Mouse (Mus musculus): ENCODE data around the gene Surf6.
"Not testable (repeated sequence)": the region's sequence is repeated elsewhere in the genome, so short reads cannot be mapped to it uniquely, and the experiment has no call there.

Surf6 gene

DNA sequence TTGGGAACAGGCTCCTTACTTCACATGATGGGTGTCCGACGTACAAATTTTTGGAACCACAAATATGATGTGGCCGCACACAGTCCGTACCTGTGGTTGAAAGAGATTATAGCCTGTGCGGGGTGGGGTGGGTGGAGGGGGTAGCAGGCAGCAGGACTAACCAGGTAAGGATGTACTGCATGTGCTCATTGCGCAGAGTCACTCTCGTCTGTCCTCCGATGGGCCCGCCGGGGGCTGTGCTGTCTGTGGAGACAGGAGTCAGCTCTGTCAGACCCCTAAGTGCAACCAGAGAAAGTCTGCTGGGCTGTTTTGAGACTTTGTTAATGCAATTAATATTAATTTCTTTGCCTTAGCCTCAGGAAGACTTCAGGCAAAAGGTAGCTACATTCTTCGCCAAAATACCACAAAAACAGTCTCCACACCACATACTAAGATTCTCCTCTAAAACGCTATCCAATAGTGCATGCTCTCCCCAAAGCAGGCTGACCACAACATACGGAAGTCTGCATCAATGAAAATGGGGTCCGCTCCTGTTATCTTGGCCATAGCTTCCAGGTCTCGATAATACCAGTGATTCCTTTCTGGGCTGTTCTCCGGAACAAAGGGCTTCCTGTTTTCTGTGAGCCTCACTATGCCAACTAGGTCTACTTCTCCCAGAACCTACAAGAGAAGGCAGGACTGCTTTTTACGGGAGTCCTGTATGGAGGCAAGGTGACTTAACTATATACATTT lies 10.9 kb upstream of the Surf6 start:
- no peak for DNase-seq (ENCODE audit: low spot score)

GRCm38 (mm10) chr2:26912253-26912770 lies 9.6 kb upstream of the Surf6 start:
- no peak for DNase-seq (ENCODE audit: low spot score)

- peak; percentile 50 for DNase-seq (ENCODE audit: low spot score)
These were observed 8.5 kb upstream of the Surf6 start for GRCm38 (mm10) chr2:26910994-26911765.

DNA sequence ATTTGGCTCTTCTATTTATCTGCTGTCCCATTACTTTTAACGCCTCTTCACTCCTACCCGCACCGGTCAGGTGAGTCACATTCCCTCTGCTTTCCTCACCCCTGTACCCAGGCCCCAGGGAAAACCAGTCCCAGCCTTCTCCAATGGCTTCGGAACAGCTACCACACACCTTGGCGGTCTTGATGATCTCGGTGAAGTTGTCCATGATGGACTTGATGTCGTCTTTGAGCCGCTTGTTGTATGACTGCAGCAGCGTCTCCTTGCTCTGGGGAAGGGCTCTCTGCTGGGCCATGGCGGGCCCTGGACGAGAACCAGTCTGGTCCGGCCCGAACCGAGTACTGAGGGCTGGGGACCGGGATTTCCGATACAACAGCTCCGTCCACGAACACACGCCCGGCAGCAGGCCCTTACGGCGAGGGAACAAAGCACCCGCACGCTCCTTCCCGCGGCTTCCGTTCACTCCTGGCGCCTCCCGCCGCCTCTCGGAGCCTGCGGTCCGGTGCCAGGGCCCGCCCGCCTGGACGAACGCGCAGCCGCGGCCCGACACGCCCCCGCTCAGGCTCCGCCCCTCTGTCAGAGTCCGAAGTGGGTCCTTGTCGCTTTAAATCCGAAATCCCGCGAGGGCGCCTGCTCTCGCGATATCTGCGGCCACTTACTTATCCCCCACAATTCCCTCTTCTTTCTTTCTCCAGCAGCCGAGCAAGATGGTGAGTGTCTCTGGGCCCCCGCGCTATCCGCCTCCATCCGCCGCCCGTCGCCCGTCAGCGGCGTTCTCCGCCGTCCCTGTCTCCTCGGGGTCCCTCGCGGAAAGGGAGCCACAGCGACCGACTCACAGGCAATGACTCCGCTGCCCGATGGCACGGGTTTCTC lies 7.7 kb upstream of the Surf6 start, which contains the start of the genes Med22 and Rpl7a:
TSS of gene Med22 (minus strand) at position 554 of the 870 bp plus-strand sequence.
TSS of gene Rpl7a (plus strand) at position 641 of the 870 bp plus-strand sequence.
- peak; percentile 100 for DNase-seq (ENCODE audit: low spot score)

DNA sequence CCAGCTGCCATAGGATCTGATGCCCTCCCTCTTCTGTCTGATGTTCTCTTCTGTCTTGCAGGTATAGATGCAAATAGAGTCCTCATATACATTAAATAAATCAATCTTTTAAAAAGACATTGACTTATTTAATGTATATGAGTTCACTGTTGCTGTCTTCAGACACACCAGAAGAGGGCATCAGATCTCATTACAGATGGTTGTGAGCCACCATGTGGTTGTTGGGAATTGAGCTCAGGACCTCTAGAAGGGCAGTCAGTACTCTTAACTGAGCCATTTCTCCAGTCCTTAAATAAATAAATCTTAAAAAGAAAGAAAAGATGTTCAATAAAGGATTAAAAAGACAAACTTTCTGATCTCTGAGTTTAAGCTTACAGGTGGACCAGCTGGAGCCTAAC lies 6.7 kb upstream of the Surf6 start:
- DNase-seq (ENCODE audit: low spot score) = no peak

- no peak for DNase-seq (ENCODE audit: low spot score)
These were observed 6.2 kb upstream of the Surf6 start for GRCm38 (mm10) chr2:26908710-26909386.

DNA sequence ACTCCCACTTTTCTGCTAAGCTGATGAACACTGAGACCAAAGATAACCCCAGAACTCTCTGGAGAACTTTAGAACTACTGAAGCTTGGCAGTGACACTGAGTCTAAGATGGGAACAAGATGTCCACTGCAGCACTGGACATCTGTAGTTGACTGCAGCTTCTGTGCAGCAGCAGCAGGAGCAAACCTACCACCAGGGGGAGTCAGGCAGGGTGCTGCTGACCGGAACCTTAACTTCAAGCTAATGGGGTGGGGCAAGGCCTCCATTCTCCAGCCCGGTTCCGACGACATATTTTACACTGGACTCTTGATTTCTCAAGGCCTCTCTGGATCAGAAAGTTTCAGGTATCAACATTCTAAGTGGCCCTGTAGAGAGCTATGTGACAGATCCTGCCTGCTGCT lies 4.4 kb upstream of the Surf6 start:
- DNase-seq (ENCODE audit: low spot score) = peak; percentile 56

DNA sequence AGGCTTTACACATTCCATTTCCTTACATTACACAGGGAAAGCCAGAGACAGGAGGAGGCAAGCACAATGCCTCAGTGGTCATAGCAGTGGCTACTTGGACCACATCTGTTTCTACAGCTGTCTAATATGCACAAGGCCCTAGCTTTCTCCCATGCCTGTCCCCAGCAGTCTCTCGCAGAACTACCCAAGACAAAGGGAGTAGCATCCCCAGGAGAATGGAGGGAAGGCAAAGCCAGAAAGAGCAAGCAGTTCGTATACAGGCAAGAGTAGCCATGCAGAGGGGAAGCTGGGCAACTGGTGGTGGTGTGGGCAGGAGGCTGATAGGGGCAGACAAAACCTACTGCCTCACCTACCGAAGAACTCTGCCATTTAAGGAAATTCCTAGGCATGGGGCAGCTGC lies 3.8 kb upstream of the Surf6 start:
- no peak for DNase-seq (ENCODE audit: low spot score)

DNA sequence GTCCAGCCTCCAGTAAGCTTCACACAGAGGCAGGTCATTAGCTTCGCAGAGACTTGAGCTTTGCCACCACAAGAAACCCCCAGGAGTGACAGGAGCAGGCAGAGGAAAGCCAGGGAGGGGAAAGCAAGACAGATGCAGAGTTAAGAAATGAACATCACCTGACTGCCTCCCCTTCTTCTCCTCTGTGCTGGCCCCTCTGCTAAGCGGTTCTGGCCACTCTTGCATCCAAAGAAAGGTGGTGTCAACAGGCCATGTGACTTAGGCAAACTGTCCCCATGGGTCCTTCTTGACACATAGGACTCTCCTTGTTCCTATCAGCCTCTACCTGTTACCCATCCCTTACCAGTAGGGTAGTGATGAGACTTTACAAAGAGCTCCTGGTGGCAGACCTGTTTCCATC lies 3.3 kb upstream of the Surf6 start:
- no peak for DNase-seq (ENCODE audit: low spot score)

- DNase-seq (ENCODE audit: low spot score) = no peak
These were observed 632 bp upstream of the Surf6 start for GRCm38 (mm10) chr2:26903311-26903710.

DNA sequence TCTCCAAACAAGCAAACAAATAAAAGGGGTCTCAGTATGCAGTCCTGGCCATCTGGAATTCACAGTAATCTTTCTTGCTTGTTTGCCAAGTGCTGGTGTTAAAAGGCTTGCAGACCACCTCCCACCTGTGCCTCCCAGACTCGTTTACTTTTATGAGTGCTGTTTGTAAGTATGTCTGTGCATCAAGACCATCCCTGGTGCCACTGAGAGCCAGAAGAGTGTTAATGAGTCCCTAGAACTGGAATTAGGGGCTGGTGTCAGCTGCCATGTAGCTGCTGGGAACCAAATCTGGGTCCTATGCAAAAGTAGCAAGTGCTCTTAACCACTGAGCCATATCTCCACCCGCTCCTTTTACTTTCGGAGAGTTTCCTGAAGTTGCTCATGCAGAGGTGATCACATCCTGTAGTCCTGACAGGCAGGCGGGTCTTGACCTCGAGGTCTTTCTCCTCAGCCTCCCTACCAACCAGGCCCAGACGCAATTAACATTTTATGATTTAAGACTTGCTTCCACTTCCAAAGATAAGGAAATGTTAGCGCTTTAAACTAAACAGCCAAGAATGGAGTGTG lies 762 bp downstream of the Surf6 start:
- no peak for DNase-seq (ENCODE audit: low spot score)

DNA sequence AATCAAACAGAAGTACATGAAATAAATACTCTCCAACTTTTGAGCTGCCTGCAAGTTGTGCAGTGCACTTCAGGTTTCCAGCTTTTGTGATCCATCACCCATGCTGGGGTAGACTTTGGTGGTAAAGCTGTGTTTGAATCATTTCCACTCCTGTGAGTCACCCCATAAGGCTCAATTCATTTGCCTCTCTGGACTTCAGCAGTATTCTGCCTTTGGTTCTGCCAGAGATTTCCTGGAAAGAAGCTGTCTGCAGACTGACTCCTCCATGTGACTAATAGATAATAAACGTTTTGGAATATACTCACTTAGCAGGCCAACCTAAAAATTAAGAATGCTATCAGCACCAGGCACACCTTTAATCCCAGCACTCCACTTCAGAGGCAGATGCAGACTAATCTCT lies 1.9 kb downstream of the Surf6 start:
- no peak for DNase-seq (ENCODE audit: low spot score)

DNA sequence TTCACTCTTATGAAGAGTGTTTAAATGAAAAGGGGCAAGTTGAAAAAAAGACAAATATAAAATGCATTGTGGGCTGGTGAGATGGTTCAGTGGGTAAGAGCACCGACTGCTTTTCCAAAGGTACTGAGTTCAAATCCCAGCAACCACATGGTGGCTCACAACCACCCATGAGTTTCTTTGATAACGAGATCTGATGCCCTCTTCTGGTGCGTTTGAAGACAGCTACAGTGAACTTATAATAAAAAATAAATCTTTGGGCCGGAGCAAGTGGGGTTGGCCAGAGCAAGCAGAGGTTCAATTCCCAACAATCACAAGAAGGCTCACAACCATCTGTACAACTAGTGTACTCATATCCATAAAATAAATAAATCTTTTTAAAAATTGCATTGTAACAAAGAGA lies 6.8 kb downstream of the Surf6 start:
- no peak for DNase-seq (ENCODE audit: low spot score)

DNA sequence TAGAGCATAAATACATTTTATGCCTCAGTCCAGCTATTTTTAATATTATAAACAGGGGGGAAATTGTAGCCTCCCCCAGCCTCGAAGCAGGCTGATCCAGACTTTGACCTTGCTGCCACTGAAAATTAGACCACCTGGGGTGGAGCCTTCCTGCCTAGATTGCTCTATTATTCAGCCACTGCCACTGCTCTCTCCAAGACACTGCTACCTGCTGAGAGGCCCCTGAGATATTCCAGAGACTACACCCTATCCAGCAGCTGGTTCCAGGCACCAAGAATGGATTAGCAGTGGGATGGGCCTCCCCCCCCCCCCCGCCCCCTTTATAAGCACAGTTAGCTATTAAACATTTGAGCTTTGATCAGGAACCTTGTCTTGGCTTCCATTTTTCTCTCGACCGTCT lies 16.5 kb downstream of the Surf6 start:
- not testable (repeated sequence) for DNase-seq (ENCODE audit: low spot score)

DNA sequence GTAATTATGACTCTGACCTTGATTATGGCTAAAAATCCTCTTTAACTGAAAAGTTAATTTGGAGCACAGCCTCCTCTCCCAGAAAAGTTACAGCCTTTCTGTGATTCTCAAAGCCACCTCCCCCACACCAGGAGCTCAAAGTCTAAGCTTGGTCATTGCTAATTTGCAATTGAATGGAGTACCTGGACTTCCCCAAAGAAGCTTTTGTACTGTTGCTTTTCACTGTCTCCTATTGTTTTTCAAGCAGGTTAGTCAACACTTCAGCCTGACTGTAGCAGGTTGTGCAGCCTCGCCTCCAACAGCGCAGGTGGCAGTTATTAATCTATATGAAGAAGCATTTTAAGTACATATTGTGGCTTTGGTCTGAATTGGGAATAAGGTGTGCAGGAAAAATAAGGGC lies 17.1 kb downstream of the Surf6 start:
- not testable (repeated sequence) for DNase-seq (ENCODE audit: low spot score)

DNA sequence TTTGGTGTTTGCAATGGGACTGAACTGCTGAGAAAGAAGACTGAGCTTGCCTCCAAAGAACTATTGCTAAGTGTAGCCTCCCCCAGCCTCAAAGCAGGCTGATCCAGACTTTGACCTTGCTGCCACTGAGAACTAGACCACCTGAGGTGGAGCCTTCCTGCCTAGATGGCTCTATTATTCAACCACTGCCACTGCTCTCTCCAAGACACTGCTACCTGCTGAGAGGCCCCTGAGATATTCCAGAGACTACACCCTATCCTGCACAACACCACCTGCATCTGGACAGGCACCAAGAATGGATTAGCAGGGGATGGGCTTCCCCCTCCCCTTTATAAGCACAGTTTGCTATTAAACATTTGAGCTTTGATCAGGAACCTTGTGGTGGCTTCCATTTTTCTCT lies 24.1 kb downstream of the Surf6 start:
- no peak for DNase-seq (ENCODE audit: low spot score)

DNA sequence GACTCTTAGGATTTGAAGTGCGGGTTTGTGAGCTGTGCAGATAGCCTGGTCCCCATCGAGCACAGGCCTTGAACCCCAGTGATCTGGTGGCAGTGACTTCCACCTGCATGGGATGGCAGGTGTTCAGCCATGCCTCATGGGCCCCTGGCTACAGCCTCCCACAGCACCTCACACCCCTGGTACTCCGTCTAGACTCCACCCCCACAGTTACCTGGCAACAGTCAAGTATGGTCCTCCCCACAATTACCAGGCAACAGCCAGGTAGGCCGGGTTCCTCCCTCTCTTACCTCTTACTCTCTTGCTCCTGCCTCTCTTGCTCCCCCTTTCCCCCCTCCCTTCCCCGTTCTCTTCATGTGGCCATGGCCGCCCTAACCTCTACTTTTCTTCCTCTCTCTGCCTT lies 32.0 kb downstream of the Surf6 start:
- no peak for DNase-seq (ENCODE audit: low spot score)

DNA sequence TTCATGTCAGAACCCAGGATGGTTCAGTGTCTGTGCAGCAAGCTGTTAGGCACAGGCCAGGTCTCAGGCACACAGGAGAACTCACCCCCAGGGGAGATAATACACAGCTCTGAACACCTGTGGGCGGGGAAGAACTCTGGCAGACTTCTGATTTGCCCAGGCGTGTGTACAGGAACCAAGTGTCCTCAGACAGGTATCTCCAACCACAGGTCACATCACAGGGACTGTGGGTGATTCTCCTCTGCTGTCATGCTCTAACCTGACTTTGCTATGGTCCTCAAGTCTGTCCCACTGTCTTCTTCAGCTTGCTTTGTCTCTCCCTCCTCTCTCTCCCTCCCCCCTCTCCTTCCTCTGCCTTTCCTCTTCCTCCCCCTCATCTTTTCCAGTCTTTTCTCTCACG lies 37.8 kb downstream of the Surf6 start, which contains the start of gene Abo:
TSS of gene Abo (minus strand) at position 101 of the 400 bp plus-strand sequence.
- peak; percentile 14 for DNase-seq (ENCODE audit: low spot score)

GRCm38 (mm10) chr2:26862856-26863255 lies 39.8 kb downstream of the Surf6 start:
- no peak for DNase-seq (ENCODE audit: low spot score)

DNA sequence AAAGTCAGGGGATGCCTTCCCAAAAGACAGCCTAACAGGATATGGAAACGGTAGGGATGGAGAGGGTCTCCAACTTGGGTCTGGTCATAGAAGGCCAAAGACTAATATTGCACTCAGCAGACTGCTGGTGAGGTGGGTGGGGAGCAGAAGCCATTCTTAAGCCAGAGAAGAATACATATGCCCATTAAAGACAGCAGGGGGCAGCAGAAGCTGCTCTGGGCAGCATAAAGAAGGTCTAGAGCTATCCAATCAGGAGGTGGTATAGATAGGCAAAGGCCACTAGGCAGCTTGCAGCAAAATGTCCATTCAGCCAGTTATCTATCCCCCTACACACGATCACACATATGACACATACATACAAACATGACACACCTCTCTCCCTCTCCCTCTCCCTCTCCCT lies 55.0 kb downstream of the Surf6 start:
- DNase-seq (ENCODE audit: low spot score) = peak; percentile 39
